Comparison of ENCODE assay signal across 15 mouse cellular contexts in genomic region chr5:105829008-105829586, GRCm38 (mm10). TPM values are rescaled to one million over a fixed set of nuclear protein-coding genes. Genes with fewer than 3 reads are reported as not detected.
DNase-seq lines count a peak whose midpoint lies in the region; ATAC-seq and TF ChIP-seq lines count a peak whose summit lies in the region.
"Had no signal": no experiment of that assay in that cellular context is flagged by ENCODE, and none has a peak within 500 bp of the region (broad histone marks: within the 10 kb centered on the region; RNA-seq: fewer than 3 reads in every experiment).

No protein-coding gene starts in this region.

- H3K4me2 ChIP-seq in intestine, postnatal 0 days (replicated peaks; ENCODE audit: low read depth): no peak overlapping the region
- H3K4me2 ChIP-seq in limb, embryonic 13.5 days (replicated peaks): 0 out of 2 replicates have a peak overlapping the region, but pooled peaks have one; percentile 11
- H3K4me2 ChIP-seq: hindbrain, embryonic 13.5 days; midbrain, embryonic 11.5 days; stomach, embryonic 15.5 days had no signal

- H3K27me3 ChIP-seq in kidney, adult 2 months (replicated peaks; ENCODE audit: control insufficient read depth, insufficient read depth, low read length): no peaks in the 10 kb centered on the region
- H3K27me3 ChIP-seq in intestine, postnatal 0 days (replicated peaks; ENCODE audit: control insufficient read depth, insufficient read depth, low read length): no peaks in the 10 kb centered on the region
- no peaks in the 10 kb centered on the region for H3K27me3 ChIP-seq in limb, embryonic 13.5 days
- H3K27me3 ChIP-seq: hindbrain, embryonic 13.5 days; Patski; stomach, embryonic 15.5 days had no signal

- ATAC-seq in intestine, postnatal 0 days: peak; percentile 60
- no peak for ATAC-seq in limb, embryonic 13.5 days (ENCODE audit: low FRiP score, low read depth)
- ATAC-seq: Patski had no signal

- TF ChIP-seq CTCF in kidney, adult 2 months (conservative IDR thresholded peaks at IDR 0.05; ENCODE audit: insufficient read depth, insufficient read length, low read depth, low read length): no peak
- TF ChIP-seq CTCF in brain, embryonic 14.5 days (IDR thresholded peaks at IDR 0.05; ENCODE audit: borderline replicate concordance, extremely low read depth, insufficient read depth, insufficient read length): no peak
- TF ChIP-seq CTCF in intestine, postnatal 0 days (IDR thresholded peaks at IDR 0.05; ENCODE audit: low read depth): no peak

- peaks cover 8% of the 10 kb centered on the region for H3K4me1 ChIP-seq in kidney, adult 2 months (ENCODE audit: control insufficient read depth, insufficient read depth, low read length)
- H3K4me1 ChIP-seq in intestine, postnatal 0 days (replicated peaks; ENCODE audit: control insufficient read depth, insufficient read depth, low read length): no peaks in the 10 kb centered on the region
- peaks cover 14% of the 10 kb centered on the region for H3K4me1 ChIP-seq in limb, embryonic 13.5 days

- peak; percentile 61 for DNase-seq in kidney, adult 2 months
- DNase-seq in kidney, adult 18-20 months: no peak
- peak; percentile 26 for DNase-seq in brain, embryonic 14.5 days (ENCODE audit: low read depth)
- DNase-seq in frontal cortex, postnatal 14 days (ENCODE audit: low spot score in 2 of 2): no peak
- DNase-seq in urinary bladder, postnatal 25 days (ENCODE audit: low spot score): no peak
- DNase-seq: cerebellum, adult 8-10 months; thymus, postnatal 4 days had no signal

- TF ChIP-seq POLR2A in kidney, adult 2 months (IDR thresholded peaks at IDR 0.05; ENCODE audit: low read depth, low read length): no peak
- no peak for TF ChIP-seq POLR2A in brain, embryonic 14.5 days (IDR thresholded peaks at IDR 0.05; ENCODE audit: borderline replicate concordance, extremely low read depth, insufficient read depth, insufficient read length, poor library complexity, severe bottlenecking)

- no peaks in the 10 kb centered on the region for H3K36me3 ChIP-seq in kidney, adult 2 months (ENCODE audit: control insufficient read depth, insufficient read depth, low read length)
- no peaks in the 10 kb centered on the region for H3K36me3 ChIP-seq in intestine, postnatal 0 days (ENCODE audit: control insufficient read depth, insufficient read depth)
- H3K36me3 ChIP-seq in limb, embryonic 13.5 days: no peaks in the 10 kb centered on the region
- H3K36me3 ChIP-seq: hindbrain, embryonic 13.5 days; stomach, embryonic 15.5 days had no signal

- H3K27ac ChIP-seq in kidney, adult 2 months (ENCODE audit: insufficient read depth, low read depth, low read length): peak overlapping the region; percentile 71
- no peak overlapping the region for H3K27ac ChIP-seq in intestine, postnatal 0 days (ENCODE audit: low read depth, low read length)
- H3K27ac ChIP-seq in limb, embryonic 13.5 days: peak overlapping the region; percentile 33; the same call in 1 of the 2 replicates
- H3K27ac ChIP-seq: hindbrain, embryonic 13.5 days; layer of hippocampus, adult 2 months; stomach, embryonic 15.5 days had no signal

- 11% methylated on average over 7 of the region's 7 CpGs for WGBS in kidney, adult 2 months
- WGBS in intestine, postnatal 0 days: 18% methylated on average over 7 of the region's 7 CpGs
- WGBS in limb, embryonic 13.5 days: 14% methylated on average over 7 of the region's 7 CpGs

- H3K9me3 ChIP-seq in intestine, postnatal 0 days (ENCODE audit: control insufficient read depth): no peaks in the 10 kb centered on the region
- H3K9me3 ChIP-seq in limb, embryonic 13.5 days: no peaks in the 10 kb centered on the region
- H3K9me3 ChIP-seq: hindbrain, embryonic 13.5 days; stomach, embryonic 15.5 days had no signal

- no peak overlapping the region for H3K9ac ChIP-seq in intestine, postnatal 0 days (ENCODE audit: low read depth, low read length)
- H3K9ac ChIP-seq in limb, embryonic 13.5 days: no peak overlapping the region
- H3K9ac ChIP-seq: hindbrain, embryonic 13.5 days; stomach, embryonic 15.5 days had no signal

- H3K4me3 ChIP-seq in kidney, adult 2 months (ENCODE audit: insufficient read depth, low read depth, low read length): no peak overlapping the region
- no peak overlapping the region for H3K4me3 ChIP-seq in intestine, postnatal 0 days (ENCODE audit: low read depth, low read length)
- H3K4me3 ChIP-seq in limb, embryonic 13.5 days: no peak overlapping the region
- H3K4me3 ChIP-seq: erythroblast, embryonic 14.5 days; hindbrain, embryonic 13.5 days; layer of hippocampus, adult 2 months; stomach, embryonic 15.5 days had no signal

RNA-seq across cellular contexts. Expression of gene Zfp326, which starts 47.3 kb away (rescaled TPM):
- 6.4 and 7.5 TPM in 2 replicates for polyA plus RNA-seq in kidney, adult 2 months (2012; rRNA removed)
- polyA plus RNA-seq in brain, embryonic 14.5 days (2012; rRNA removed): 51.5 and 58.9 TPM in 2 replicates
- polyA plus RNA-seq in intestine, postnatal 0 days (2015; fragmentation: Nextera tagmentation; extraction: Ambion mirVana): 19.9 and 21.0 TPM in 2 replicates
- 59.2 and 62.8 TPM in 2 replicates for polyA plus RNA-seq in limb, embryonic 13.5 days (2015; fragmentation: Nextera tagmentation; extraction: Ambion mirVana)

Comparison
In these comparisons a context has a peak if more than half of its experiments do, and no peak if none do; other contexts are left out.
1. DNase-seq: peak in kidney, adult 2 months (single experiment) and brain, embryonic 14.5 days (single experiment); none in kidney, adult 18-20 months (single experiment), frontal cortex, postnatal 14 days (0 of 2) and urinary bladder, postnatal 25 days (single experiment).